Mouse (Mus musculus): ENCODE data around the gene Slc10a3. TPM values are rescaled to one million over a fixed set of nuclear protein-coding genes. Genes with fewer than 3 reads are reported as not detected.
A peak's percentile ranks its signal among the peaks of the same experiment; 100 is the strongest.

The Slc10a3 gene
- polyA plus RNA-seq, 1 experiment, result 29.1 TPM

DNA sequence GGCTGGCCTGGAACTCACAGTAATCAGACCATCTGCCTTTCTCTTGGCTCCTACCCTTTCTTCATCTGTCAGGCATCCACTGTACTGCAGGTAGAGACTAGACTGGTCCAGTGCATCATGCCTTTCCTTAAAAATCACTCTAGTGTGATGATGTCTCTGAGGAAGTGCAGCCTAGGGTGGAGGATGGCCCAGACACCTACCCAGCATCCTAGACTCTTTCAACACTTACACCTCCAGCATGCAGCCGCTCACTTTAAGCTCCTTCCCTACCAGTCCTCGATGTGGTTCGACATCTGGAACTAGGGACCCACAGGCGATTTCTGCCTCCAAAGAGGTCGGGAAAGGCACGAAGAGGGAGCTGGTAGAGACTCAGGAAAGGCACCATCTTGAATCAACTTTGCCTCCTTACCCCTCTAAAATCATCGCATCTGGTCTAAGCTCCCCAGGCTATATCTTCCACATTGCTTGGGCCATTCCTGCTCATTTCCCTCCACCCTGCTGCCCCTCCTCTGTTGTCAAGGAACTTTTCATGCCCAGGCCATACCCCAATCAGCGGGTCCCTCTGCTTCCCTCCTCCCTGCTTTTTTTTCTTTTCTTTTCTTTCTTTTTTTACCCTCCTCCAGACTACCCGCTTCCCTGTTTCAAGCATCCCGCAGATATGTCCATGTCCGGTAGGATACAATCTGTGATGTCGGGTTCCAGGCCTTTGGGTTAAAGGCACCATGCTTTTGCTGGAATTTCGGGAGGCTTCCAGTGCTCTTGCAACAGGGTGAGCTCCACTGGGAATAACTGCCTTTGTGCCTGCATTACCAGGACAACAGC lies 20.3 kb downstream of the Slc10a3 start:
- Histone ChIP-seq H3K4me1 (replicated peaks; ENCODE audit: control insufficient read depth, insufficient read depth, low read length) (peaks cover 4% of the 10 kb centered on the region), H3K4me3 (ENCODE audit: control insufficient read depth, insufficient read depth, low read length) (peak overlapping the region; percentile 87), H3K36me3 (ENCODE audit: control insufficient read depth, insufficient read depth, low read length) (no peaks in the 10 kb centered on the region), H3K27ac (ENCODE audit: control insufficient read depth, insufficient read depth, low read length) (peak overlapping the region; percentile 33), H3K27me3 (ENCODE audit: control insufficient read depth, insufficient read depth, low read length) (no peaks in the 10 kb centered on the region)
- no peak for DNase-seq
- no peak for TF ChIP-seq POLR2A (IDR thresholded peaks at IDR 0.05; ENCODE audit: control insufficient read depth, extremely low read depth, insufficient read depth, low read length, poor library complexity)
- TF ChIP-seq CTCF (IDR thresholded peaks at IDR 0.05; ENCODE audit: borderline replicate concordance, control insufficient read depth, extremely low read depth, insufficient read depth, low read length, poor library complexity), result no peak
- WGBS, result 11% methylated on average over 13 of the region's 13 CpGs

DNA sequence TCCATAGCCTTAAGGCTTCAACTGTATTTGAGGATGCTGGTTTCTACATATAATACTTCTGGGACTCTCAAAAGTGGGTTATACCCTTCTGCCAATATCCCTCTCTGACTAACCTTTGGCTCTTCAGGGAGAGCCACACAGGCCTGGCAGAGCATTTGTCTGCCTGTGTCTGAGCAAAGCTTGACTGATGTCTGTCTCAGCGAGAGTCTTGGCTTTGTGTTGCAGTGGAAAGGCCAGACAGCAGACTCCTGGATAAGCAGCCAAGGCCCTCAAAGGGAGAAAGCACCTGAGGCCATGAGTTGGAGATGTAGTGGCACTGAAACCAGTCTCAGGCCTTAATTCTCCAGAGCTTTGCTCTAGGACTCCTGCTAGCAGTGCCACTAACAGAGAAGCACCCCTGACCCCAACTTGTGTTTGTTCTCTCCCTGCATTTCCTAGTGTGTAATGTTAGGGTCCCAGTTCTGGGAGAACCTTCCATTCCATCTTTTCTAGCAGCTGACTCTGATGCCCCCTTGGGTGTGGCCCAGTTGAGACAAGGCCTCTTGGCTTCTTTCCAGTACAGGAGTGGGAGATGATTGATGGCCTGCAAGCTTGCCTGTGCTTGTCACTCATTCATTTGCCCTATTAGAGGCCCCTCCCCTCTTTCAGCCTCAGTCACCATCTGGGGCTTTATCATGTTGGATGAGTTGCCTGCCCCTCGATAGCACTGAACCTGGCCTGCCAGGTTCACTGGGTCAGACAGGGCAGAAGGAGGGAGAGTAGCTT lies 42.8 kb downstream of the Slc10a3 start:
- WGBS, result 62% methylated on average over 2 of the region's 2 CpGs
- H3K4me1 ChIP-seq (replicated peaks; ENCODE audit: control insufficient read depth, insufficient read depth, low read length), result peaks cover 8% of the 10 kb centered on the region
- no peak for DNase-seq
- TF ChIP-seq POLR2A (IDR thresholded peaks at IDR 0.05; ENCODE audit: control insufficient read depth, extremely low read depth, insufficient read depth, low read length, poor library complexity), result no peak
- no peak for TF ChIP-seq CTCF (IDR thresholded peaks at IDR 0.05; ENCODE audit: borderline replicate concordance, control insufficient read depth, extremely low read depth, insufficient read depth, low read length, poor library complexity)
- no peaks in the 10 kb centered on the region for H3K36me3 ChIP-seq (ENCODE audit: control insufficient read depth, insufficient read depth, low read length)
- H3K27me3 ChIP-seq (ENCODE audit: control insufficient read depth, insufficient read depth, low read length), result no peaks in the 10 kb centered on the region
- no peak overlapping the region for H3K4me3 ChIP-seq (ENCODE audit: control insufficient read depth, insufficient read depth, low read length)
- H3K27ac ChIP-seq (ENCODE audit: control insufficient read depth, insufficient read depth, low read length), result no peak overlapping the region

- 29% methylated on average over 10 of the region's 10 CpGs for WGBS
- no peak overlapping the region for H3K27ac ChIP-seq (ENCODE audit: control insufficient read depth, insufficient read depth, low read length)
- no peaks in the 10 kb centered on the region for H3K36me3 ChIP-seq (ENCODE audit: control insufficient read depth, insufficient read depth, low read length)
- H3K4me1 ChIP-seq (replicated peaks; ENCODE audit: control insufficient read depth, insufficient read depth, low read length), result peaks cover 8% of the 10 kb centered on the region
- H3K4me3 ChIP-seq (ENCODE audit: control insufficient read depth, insufficient read depth, low read length), result peak overlapping the region; percentile 49
- no peak for TF ChIP-seq POLR2A (IDR thresholded peaks at IDR 0.05; ENCODE audit: control insufficient read depth, extremely low read depth, insufficient read depth, low read length, poor library complexity)
- TF ChIP-seq CTCF (IDR thresholded peaks at IDR 0.05; ENCODE audit: borderline replicate concordance, control insufficient read depth, extremely low read depth, insufficient read depth, low read length, poor library complexity), result no peak
- no peaks in the 10 kb centered on the region for H3K27me3 ChIP-seq (ENCODE audit: control insufficient read depth, insufficient read depth, low read length)
- DNase-seq, result no peak
Measured at GRCm38 (mm10) chrX:74329215-74329671, 43.9 kb downstream of the Slc10a3 start.

DNA sequence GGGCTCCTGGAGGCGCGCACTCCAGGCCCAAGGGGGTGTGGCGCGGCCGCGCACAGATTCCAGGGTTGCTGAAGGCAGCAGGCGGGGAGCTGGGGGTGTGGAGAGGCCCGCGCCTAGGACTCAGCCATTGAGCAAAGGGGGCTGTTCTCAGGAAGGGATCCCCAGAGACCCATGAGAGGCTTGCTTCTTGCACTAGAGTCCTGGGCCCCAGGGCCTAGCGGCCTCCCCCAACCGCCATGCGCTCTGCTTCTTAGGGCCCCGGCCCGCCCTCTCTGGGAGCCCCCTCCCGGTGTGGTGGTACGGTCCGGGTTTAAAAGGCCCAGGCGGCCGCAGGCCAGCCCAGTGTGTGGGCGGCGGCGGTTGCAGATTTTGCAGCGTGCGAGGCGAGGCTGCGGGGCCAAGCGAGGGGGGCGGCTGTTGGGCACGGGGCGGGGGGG lies 44.4 kb downstream of the Slc10a3 start, which contains the start of gene Plxna3:
Gene Plxna3 (plus strand): TSS at position 342 of the 437 bp plus-strand sequence.
- no peak within 1 kb of the TSS for H3K27ac ChIP-seq (ENCODE audit: control insufficient read depth, insufficient read depth, low read length)
- H3K36me3 ChIP-seq (ENCODE audit: control insufficient read depth, insufficient read depth, low read length), result no peaks in the 10 kb centered on the region
- H3K4me3 ChIP-seq (ENCODE audit: control insufficient read depth, insufficient read depth, low read length), result peak within 1 kb of the TSS; percentile 49
- 1% methylated on average over 24 of the region's 30 CpGs for WGBS
- no peaks in the 10 kb centered on the region for H3K27me3 ChIP-seq (ENCODE audit: control insufficient read depth, insufficient read depth, low read length)
- peaks cover 8% of the 10 kb centered on the region for H3K4me1 ChIP-seq (replicated peaks; ENCODE audit: control insufficient read depth, insufficient read depth, low read length)
- DNase-seq, result peak; percentile 40
- TF ChIP-seq POLR2A (IDR thresholded peaks at IDR 0.05; ENCODE audit: control insufficient read depth, extremely low read depth, insufficient read depth, low read length, poor library complexity), result no peak
- TF ChIP-seq CTCF (IDR thresholded peaks at IDR 0.05; ENCODE audit: borderline replicate concordance, control insufficient read depth, extremely low read depth, insufficient read depth, low read length, poor library complexity), result no peak

Other genes starting within 250 kb of the Slc10a3 start
- not detected in 2 replicates for gene Opn1mw, start 245.9 kb downstream of the Slc10a3 start, polyA plus RNA-seq (2012; rRNA removed)
- 13.7 and 14.1 TPM in 2 replicates for gene Mecp2, start 238.0 kb downstream of the Slc10a3 start, polyA plus RNA-seq (2012; rRNA removed)
- 0.07 TPM in 1 of 2 replicates, not detected in the other for gene Tex28, start 205.5 kb downstream of the Slc10a3 start, polyA plus RNA-seq (2012; rRNA removed)
- 0.12 TPM in 1 of 2 replicates, not detected in the other for gene Tktl1, start 196.1 kb downstream of the Slc10a3 start, polyA plus RNA-seq (2012; rRNA removed)
- 476 and 498 TPM in 2 replicates for gene Flna, start 123.5 kb downstream of the Slc10a3 start, polyA plus RNA-seq (2012; rRNA removed)
- gene Emd, start 118.7 kb downstream of the Slc10a3 start, polyA plus RNA-seq (2012; rRNA removed), result 97.7 and 111 TPM in 2 replicates
- 1,443 and 1,552 TPM in 2 replicates for gene Rpl10, start 102.5 kb downstream of the Slc10a3 start, polyA plus RNA-seq (2012; rRNA removed)
- 94.6 and 111 TPM in 2 replicates for gene Taz, start 91.4 kb downstream of the Slc10a3 start, polyA plus RNA-seq (2012; rRNA removed)
- 10.3 and 15.0 TPM in 2 replicates for gene Dnase1l1, start 91.0 kb downstream of the Slc10a3 start, polyA plus RNA-seq (2012; rRNA removed)
- 289 and 373 TPM in 2 replicates for gene Atp6ap1, start 76.3 kb downstream of the Slc10a3 start, polyA plus RNA-seq (2012; rRNA removed)
- 370 and 445 TPM in 2 replicates for gene Gdi1, start 68.4 kb downstream of the Slc10a3 start, polyA plus RNA-seq (2012; rRNA removed)
- 13.6 and 16.4 TPM in 2 replicates for gene Fam50a, start 60.3 kb downstream of the Slc10a3 start, polyA plus RNA-seq (2012; rRNA removed)
- 15.4 and 17.6 TPM in 2 replicates for gene Plxna3, start 44.3 kb downstream of the Slc10a3 start, polyA plus RNA-seq (2012; rRNA removed)
- gene Lage3, start 19.7 kb downstream of the Slc10a3 start, polyA plus RNA-seq (2012; rRNA removed), result 56.5 and 63.6 TPM in 2 replicates
- 52.7 and 53.8 TPM in 2 replicates for gene Ubl4a, start 131 bp downstream of the Slc10a3 start, polyA plus RNA-seq (2012; rRNA removed)
- gene Fam3a, start 19.9 kb upstream of the Slc10a3 start, polyA plus RNA-seq (2012; rRNA removed), result 45.1 and 46.0 TPM in 2 replicates
- 20.4 and 22.5 TPM in 2 replicates for gene Ikbkg, start 19.9 kb upstream of the Slc10a3 start, polyA plus RNA-seq (2012; rRNA removed)
- gene G6pdx, start 55.8 kb upstream of the Slc10a3 start, polyA plus RNA-seq (2012; rRNA removed), result 36.0 and 40.2 TPM in 2 replicates
- gene Gm6880, start 108.0 kb upstream of the Slc10a3 start, polyA plus RNA-seq (2012; rRNA removed), result not detected in 2 replicates
- gene Olfr1326-ps1, start 201.5 kb upstream of the Slc10a3 start, polyA plus RNA-seq (2012; rRNA removed), result not detected in 2 replicates
- gene Olfr1325, start 219.3 kb upstream of the Slc10a3 start, polyA plus RNA-seq (2012; rRNA removed), result not detected in 2 replicates